Comparison of ENCODE assay signal across 10 mouse cellular contexts in the genomic region with DNA sequence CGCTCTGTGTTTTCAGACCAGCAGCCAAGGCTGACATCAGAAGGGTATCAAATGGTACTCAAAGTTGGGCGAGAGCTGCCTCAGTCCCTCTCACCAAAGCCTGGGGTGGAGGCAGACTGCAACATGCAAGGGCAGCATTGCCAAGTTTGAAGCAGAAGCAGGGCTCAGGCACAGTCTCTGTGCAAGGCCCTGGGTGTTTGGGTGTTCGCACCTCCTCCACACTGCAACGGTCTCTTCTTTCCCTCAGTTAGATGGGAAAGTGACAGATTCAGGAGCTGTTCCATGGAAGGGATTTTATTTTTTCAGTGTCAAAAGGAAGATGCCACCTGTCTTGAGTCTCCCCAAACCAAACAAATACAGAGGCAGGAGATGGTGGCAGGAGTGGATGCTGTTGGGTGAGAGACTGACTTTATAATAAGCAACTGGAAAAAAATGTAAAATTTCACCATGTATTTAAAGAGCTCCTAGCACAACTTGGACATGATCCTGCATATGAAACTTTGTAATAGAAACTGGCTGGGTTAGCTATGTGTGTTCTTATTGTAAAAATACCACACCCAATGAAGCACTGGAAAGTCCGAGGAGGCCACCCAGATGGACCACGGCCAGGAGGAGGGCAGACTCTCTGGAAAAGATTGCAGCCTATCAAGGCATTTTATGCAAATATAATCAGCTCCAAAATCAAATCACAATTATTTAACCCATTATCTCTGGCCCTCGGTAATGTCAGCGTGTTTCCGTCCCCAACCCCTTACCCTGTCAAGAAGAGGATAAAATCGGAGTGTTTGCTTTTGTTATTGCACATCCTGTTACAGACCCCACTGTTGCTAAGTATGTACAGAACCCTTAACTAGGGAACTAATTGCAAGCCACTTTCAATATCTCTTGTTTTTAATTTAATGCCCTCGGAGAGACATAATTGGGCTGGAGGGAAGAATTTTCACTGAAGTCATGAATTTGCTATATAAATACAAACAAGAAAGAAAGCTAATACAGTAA.
DNase-seq lines count a peak whose midpoint lies in the region; ATAC-seq lines count a peak whose summit lies in the region.
"Had no signal": no experiment of that assay in that cellular context is flagged by ENCODE, and none has a peak within 500 bp of the region (broad histone marks: within the 10 kb centered on the region; RNA-seq: fewer than 3 reads in every experiment).

No protein-coding gene starts in this region.

- DNase-seq in left cerebral cortex, adult 18-20 months (ENCODE audit: low spot score in 2 of 2): peak; percentile 20 to 62
- no peak for DNase-seq in left cerebral cortex, adult 11 months (ENCODE audit: low spot score)
- peak; percentile 34 for DNase-seq in forebrain, embryonic 14.5 days (ENCODE audit: low spot score)
- no peak for DNase-seq in layer of hippocampus, postnatal 36 days
- no peak for DNase-seq in thymus, postnatal 4 days

- H3K36me3 ChIP-seq in forebrain, embryonic 14.5 days (ENCODE audit: control insufficient read depth, insufficient read depth, low read length): no peaks in the 10 kb centered on the region
- H3K36me3 ChIP-seq in hindbrain, embryonic 12.5 days: no peaks in the 10 kb centered on the region
- H3K36me3 ChIP-seq in neural tube, embryonic 15.5 days: no peaks in the 10 kb centered on the region

- peak; percentile 77 for ATAC-seq in forebrain, embryonic 14.5 days
- peak; percentile 53 for ATAC-seq in hindbrain, embryonic 12.5 days (ENCODE audit: low FRiP score)
- ATAC-seq in neural tube, embryonic 15.5 days (ENCODE audit: low FRiP score): peak; percentile 28; the same call in 1 of the 2 replicates
- ATAC-seq: inflammation-experienced regulatory T-cells, adult 6 months; Patski had no signal

- no peak overlapping the region for H3K4me2 ChIP-seq in forebrain, embryonic 14.5 days (ENCODE audit: low read length)
- no peak overlapping the region for H3K4me2 ChIP-seq in hindbrain, embryonic 12.5 days (replicated peaks)
- H3K4me2 ChIP-seq in neural tube, embryonic 15.5 days: peak overlapping the region; percentile 21; the same call in 1 of the 2 replicates

- H3K27me3 ChIP-seq in forebrain, embryonic 14.5 days (replicated peaks; ENCODE audit: control insufficient read depth, insufficient read depth, low read length): no peaks in the 10 kb centered on the region
- peaks cover 13% of the 10 kb centered on the region; the same call in 1 of the 2 replicates for H3K27me3 ChIP-seq in hindbrain, embryonic 12.5 days
- H3K27me3 ChIP-seq in neural tube, embryonic 15.5 days (replicated peaks): peaks cover 9% of the 10 kb centered on the region; the same call in 1 of the 2 replicates

- H3K9ac ChIP-seq in forebrain, embryonic 14.5 days (ENCODE audit: low read length): no peak overlapping the region
- no peak overlapping the region for H3K9ac ChIP-seq in hindbrain, embryonic 12.5 days
- no peak overlapping the region for H3K9ac ChIP-seq in neural tube, embryonic 15.5 days (replicated peaks)

- 41% methylated on average over 11 of the region's 11 CpGs for WGBS in forebrain, embryonic 14.5 days
- WGBS in hindbrain, embryonic 12.5 days: 71% methylated on average over 11 of the region's 11 CpGs
- 60% methylated on average over 11 of the region's 11 CpGs for WGBS in neural tube, embryonic 15.5 days

- no peaks in the 10 kb centered on the region for H3K9me3 ChIP-seq in forebrain, embryonic 14.5 days (replicated peaks; ENCODE audit: control insufficient read depth, low read length)
- no peaks in the 10 kb centered on the region for H3K9me3 ChIP-seq in hindbrain, embryonic 12.5 days (replicated peaks)
- no peaks in the 10 kb centered on the region for H3K9me3 ChIP-seq in neural tube, embryonic 15.5 days (replicated peaks)

- H3K4me3 ChIP-seq in forebrain, embryonic 14.5 days (ENCODE audit: low read depth, low read length): no peak overlapping the region
- H3K4me3 ChIP-seq in hindbrain, embryonic 12.5 days: no peak overlapping the region
- H3K4me3 ChIP-seq in neural tube, embryonic 15.5 days (replicated peaks): no peak overlapping the region

- H3K4me1 ChIP-seq in forebrain, embryonic 14.5 days (ENCODE audit: control insufficient read depth, insufficient read depth, low read length): peaks cover 9% of the 10 kb centered on the region
- peaks cover 22% of the 10 kb centered on the region for H3K4me1 ChIP-seq in hindbrain, embryonic 12.5 days
- peaks cover 14% of the 10 kb centered on the region for H3K4me1 ChIP-seq in neural tube, embryonic 15.5 days

- H3K27ac ChIP-seq in forebrain, embryonic 14.5 days (ENCODE audit: low read depth, low read length): no peak overlapping the region
- H3K27ac ChIP-seq in hindbrain, embryonic 12.5 days: peak overlapping the region; percentile 13; the same call in 1 of the 2 replicates
- no peak overlapping the region for H3K27ac ChIP-seq in neural tube, embryonic 15.5 days (replicated peaks)
- H3K27ac ChIP-seq: macrophage had no signal

Comparison
In these comparisons a context has a peak if more than half of its experiments do, and no peak if none do; other contexts are left out.
1. DNase-seq: peak in left cerebral cortex, adult 18-20 months (2 of 2) and forebrain, embryonic 14.5 days (single experiment); none in left cerebral cortex, adult 11 months (single experiment), layer of hippocampus, postnatal 36 days (0 of 2) and thymus, postnatal 4 days (single experiment).
2. Peak in every context shown above with its lines, with median percentiles within 50 percentile points of each other: ATAC-seq.